Mouse (Mus musculus): ENCODE measurements around the gene Ctrb1.

DNA sequence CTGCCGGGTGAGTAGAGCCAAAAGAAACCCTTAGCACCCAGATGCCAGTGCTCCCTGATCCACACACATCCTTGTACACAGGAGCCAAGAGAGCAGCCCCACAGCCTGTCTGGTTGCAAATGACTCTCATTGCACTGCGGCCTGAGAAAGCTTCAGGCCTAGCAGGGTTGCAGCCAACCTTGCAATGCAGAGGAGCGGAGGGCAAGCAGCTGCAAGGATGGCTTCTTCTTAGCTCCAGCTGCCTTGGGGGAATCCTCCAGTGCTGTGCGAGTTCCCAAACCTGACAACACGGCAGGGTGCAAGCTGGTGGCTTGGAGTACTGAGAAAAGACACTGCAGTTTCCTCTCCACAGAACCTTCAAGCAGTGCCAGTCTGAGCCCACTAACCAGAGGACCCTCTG lies 37.7 kb upstream of the Ctrb1 start:
- TF ChIP-seq POLR2A (IDR thresholded peaks at IDR 0.05; ENCODE audit: insufficient read length, low read depth) (peak; percentile 11), MAX (IDR thresholded peaks at IDR 0.05; ENCODE audit: low read depth) (no peak), USF1 (IDR thresholded peaks at IDR 0.05; ENCODE audit: low read depth) (no peak), TCF12 (IDR thresholded peaks at IDR 0.05; ENCODE audit: insufficient read depth, poor library complexity, severe bottlenecking) (no peak), MYOD1 (IDR thresholded peaks at IDR 0.05; ENCODE audit: control insufficient read depth in 1 of 3, insufficient read length in 2 of 3, low read depth in 2 of 3) (peak in 2 of 3 experiments; percentile 13 to 24), E2F4 (IDR thresholded peaks at IDR 0.05; ENCODE audit: insufficient read depth) (no peak), CEBPB (IDR thresholded peaks at IDR 0.05; ENCODE audit: insufficient read depth, poor library complexity, severe bottlenecking) (no peak), POLR2AphosphoS2 (IDR thresholded peaks at IDR 0.05; ENCODE audit: insufficient read length, low read depth) (peak; percentile 16), MYOG (IDR thresholded peaks at IDR 0.05; ENCODE audit: control insufficient read depth in 1 of 3, insufficient read depth in 1 of 3, insufficient read length in 2 of 3, low read depth in 2 of 3) (peak in 2 of 3 experiments; percentile 36 to 75), TCF3 (IDR thresholded peaks at IDR 0.05; ENCODE audit: insufficient read length, low read depth) (no peak), SRF (IDR thresholded peaks at IDR 0.05; ENCODE audit: control insufficient read depth, insufficient read length, low read depth) (no peak), REST (IDR thresholded peaks at IDR 0.05; ENCODE audit: insufficient read depth, insufficient read length) (no peak)
